Mouse (Mus musculus): ENCODE results near the gene Nup205.
"Not testable (repeated sequence)": the region's sequence is repeated elsewhere in the genome, so short reads cannot be mapped to it uniquely, and the experiment has no call there.

Nup205 gene

DNA sequence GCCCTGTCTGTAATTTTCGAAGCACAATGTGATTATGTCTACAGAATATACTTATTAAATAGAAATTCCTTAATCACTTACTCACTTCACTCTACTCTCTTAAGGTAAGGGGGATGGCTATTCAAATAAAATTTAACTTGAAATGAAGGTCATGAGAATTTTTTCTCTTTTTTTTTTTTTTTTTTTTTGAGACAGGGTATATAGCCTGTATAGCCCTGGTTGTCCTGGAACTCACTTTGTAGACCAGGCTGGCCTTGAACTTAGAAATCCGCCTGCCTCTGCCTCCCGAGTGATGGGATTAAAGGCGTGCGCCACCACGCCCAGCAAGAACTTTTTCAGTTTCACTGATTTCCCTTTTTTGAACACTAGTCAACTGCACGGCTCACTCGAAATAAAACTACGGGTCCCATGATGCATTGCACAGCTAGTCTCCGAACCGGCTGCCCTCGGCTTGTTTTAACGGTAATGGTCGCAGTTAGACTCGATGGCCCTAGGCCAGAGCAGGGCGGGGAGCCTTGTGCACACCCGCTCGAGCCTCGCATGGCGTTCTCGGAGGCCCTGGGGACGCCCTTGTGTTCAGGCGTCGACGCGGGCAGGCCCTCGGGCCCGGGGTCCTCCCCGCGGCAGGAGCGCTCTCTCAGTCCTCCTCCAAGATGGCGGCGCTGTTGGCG, at the start of gene Nup205:
Gene Nup205, plus strand, starts transcription at position 443 of the 671 bp plus-strand sequence.
- peak; percentile 87 to 88 for DNase-seq (ENCODE audit: low spot score in 2 of 2)

DNA sequence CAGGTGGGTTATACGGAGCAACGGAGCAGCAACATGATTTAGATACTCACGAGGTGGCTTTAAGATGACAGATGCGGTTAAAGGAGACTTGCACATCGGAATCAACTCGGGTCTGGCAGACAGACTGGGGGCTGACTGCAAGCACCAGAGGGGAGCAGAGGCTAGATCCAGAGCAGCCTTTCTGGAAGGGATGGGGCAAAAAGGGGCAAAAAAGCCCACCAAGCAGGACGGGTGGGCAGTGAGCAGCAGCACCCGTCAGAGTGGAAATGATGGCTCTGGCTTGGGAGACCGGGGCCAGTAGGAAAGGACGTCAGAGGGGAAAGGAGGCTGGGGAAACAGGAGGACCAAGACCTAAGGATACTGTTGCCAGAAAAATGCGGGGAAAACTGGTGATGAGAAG, 44.4 kb upstream of the Nup205 start:
- no peak for DNase-seq (ENCODE audit: low spot score in 2 of 2)

DNA sequence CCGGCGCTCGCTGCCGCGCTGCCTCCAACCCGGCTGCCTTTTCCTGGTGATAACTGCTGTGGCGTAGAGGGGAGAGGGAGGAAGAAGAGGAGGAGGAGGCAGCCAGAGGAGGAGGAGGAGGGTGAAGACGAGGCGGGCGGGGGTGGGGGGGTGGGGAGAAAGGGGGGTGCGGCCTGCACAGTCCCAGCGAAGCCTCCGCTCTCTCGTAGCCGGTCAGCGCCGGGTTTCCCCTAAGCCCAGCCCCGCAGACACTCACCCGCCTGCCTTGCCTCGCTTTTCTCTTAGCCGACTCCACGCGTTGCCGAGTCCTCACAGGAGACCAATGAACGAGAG, 44.0 kb upstream of the Nup205 start:
- no peak for DNase-seq (ENCODE audit: low spot score in 2 of 2)

DNA sequence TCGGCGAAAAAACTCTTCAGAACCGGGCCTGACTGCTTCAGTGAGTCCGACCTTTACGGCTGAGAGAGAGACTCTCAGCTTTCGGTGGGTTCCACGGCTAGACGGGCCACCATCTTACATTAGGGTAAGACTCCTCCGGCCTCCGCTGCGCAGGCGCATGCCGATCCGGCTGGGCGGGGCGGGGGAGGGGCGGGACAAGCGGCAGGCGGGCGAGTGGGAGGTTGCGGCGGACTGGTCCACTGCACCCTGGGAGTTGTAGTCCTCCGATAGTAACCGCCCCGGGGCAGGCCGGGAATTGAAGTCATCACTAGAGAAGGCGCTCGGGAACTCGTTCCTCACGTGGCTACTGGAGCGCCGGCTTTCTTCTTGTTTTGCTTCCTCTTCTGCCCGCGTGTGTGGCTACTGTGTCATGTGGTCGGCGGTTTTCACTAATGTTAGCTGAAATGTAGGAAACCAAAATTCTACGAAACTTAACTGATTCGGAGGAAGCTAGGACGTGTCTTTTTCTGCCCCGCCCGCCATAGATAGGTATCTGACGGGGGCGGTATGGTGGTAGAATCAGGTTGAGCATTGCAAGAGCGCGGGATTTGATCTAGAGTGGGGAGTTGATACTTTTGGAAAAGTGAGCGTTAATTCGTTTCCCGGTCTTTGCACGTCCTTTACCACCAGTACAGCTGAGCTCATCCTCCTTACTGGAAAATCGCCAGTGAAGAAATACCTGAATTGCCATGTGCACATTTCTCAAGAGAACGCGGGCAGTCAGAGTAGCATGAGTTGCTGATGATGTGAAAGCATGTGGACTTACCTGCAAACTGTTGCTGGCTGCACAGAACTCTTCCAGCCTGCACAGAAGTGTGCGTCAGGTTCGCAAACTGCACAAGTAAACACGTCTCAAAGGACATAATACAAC, 43.4 kb upstream of the Nup205 start, which contains the start of gene Cnot4:
Gene Cnot4, minus strand, starts transcription at position 146 of the 910 bp plus-strand sequence.
- peak; percentile 99 for DNase-seq (ENCODE audit: low spot score in 2 of 2)

DNA sequence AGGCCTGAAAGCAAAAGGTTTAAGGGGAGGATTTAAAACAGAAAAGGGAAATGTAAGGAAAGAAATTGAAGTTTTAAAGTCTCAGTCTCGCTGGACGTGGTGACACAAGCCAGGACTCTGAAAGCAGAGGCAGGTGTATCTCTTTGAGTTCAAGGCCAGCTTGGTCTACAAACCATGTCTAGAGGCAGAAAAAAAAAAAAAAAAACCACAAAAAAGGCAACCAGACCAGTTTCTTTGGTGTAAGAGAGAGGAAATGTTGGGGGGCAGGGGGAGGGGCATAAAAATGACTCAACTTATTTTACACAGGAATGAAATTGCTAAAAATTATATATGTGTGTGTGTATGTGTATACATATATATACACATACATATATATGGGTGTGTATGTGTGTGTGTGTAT, 42.4 kb upstream of the Nup205 start:
- DNase-seq (ENCODE audit: low spot score in 2 of 2), result no peak

DNA sequence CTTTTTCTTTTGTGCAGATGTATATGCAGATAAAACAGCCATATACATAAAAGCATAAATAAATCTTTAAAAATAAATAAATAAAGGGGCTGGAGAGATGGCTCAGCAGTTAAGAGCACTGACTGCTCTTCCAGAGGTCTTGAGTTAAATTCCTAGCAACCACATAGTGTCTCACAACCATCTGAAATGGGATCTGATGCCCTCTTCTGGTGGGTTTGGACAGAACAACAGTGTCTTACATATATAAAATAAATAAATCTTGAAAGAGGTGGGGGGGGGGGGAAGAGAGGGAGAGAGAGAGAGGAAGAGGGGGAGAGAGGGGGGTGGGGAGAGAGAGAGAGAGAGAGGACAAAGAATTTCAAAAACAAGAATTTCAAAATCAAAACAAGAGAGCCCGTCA, 36.9 kb upstream of the Nup205 start:
- no peak for DNase-seq (ENCODE audit: low spot score in 2 of 2)

DNA sequence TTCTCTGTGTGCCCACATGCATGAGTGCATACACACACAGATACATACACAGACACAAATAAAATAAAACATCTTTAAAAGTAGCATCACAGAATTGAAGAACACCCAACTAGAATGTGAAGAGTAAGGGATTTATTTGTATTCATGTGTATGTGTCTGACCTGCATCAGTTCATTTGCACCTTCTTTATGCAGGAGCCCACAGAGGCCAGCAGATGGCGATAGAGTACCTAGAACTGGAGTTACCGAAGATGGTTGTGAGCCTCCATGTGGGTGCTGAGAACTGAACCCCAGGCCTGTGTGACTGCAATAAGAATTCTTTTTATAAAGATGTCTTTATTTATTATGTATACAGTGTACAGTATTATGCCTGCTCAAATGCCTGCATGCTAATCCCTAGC, 31.7 kb upstream of the Nup205 start:
- DNase-seq (ENCODE audit: low spot score in 2 of 2), result no peak

DNA sequence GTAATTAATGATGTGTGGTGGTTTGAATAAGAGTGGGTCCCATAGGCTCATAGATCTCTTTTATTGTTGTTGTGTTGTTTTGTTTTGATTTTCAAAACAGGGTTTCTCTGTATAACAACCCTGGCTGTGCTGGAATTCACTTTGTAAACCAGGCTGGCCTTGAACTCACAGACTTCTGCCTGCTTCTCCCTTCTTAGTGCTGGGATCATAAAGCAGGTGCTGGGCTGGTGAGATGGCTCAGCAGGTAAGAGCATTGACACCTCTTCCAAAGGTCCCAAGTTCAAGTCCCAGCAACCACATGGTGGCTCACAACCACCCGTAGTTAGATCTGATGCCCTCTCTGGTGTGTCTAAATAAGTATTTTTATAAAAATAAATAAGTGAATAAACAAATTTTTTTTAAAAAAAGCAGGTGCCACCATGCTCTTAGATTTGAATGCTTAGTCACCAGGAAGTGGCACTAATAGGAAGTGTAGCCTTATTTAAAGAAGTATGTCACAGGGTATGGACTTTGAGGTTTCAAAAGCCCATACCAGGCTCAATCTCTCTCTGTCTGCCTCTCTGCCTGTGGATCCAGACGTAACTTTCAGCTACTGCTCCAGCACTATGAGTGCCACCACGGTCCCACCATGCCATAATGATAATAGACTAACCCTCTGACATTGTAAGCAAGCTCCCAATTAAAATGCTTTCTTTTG, 29.3 kb upstream of the Nup205 start:
- no peak for DNase-seq (ENCODE audit: low spot score in 2 of 2)

DNA sequence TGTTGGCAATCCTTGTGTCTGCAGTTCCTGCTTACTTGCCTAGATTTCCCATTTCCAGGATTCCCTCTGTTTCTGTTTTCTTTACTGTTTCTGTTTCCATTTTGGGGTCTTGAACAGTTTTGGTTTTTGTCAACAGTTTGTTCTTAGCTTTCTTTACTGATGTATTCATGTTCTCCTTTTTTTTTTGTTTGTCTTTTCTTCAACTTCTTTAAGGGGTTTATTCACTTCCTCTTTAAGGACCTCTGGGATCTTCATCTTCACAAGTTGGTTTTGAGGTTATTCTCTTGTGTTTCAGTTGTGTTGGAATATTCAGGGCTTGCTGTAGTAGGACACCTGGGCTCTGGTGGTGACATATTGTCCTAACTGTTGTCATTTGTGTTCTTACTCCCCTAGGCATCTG, 22.7 kb upstream of the Nup205 start:
- no peak for DNase-seq (ENCODE audit: low spot score in 2 of 2)

DNA sequence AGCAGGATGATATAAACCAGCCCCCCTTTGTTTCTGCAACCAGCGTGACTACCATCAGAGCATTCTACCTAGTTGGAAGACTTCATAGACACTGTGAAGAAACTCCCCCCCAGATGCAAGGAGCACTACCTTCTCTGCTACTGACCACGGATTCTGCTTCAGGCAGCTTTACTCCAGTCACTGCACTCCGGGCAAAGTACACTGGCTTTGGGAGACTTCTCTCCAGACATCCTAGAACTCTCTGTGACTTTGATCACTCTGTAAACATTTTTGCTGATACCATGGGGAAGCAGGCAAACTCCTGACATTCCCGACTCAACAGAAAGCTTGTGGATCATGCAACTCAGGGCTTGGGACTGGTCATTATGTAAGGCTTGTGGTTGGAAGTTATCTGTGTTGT, 8.0 kb upstream of the Nup205 start:
- DNase-seq (ENCODE audit: low spot score in 2 of 2), result no peak

DNA sequence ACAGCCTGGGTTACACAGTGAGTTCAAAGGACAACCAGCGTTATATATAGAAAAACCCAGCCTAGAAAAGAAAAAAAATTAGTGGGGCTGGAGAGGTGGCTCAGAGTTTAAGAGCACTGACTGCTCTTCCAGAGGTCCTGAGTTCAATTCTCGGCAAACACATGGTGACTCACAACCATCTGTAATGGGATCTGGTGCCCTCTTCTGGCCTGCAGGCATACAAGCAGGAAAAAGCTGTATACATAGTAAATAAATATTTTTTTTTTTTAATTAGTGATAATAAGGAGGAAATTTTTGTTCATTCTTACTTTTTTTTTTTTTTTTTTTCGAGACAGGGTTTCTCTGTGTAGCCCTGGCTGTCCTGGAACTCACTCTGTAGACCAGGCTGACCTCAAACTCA, 5.2 kb upstream of the Nup205 start:
- not testable (repeated sequence) for DNase-seq (ENCODE audit: low spot score in 2 of 2)

DNA sequence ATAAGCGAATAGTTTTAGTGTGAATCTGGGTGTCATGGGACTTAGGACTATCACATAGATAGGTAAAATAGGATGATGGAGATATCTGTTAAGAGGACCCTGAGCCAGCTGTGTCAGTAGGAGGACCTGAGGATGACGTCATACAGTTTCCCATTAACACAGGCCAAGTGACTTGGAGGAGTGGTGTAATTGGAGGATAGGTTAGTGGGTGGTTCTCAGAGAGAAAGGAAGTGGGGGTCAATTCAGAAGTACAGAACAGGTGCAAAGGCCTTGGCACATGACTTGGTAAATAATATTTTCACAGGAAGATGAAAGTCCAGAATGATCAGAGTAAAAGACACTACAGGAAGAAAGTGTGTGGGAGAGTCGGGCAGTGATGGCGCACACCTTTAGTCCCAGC, 4.0 kb upstream of the Nup205 start:
- DNase-seq (ENCODE audit: low spot score in 2 of 2), result no peak

DNA sequence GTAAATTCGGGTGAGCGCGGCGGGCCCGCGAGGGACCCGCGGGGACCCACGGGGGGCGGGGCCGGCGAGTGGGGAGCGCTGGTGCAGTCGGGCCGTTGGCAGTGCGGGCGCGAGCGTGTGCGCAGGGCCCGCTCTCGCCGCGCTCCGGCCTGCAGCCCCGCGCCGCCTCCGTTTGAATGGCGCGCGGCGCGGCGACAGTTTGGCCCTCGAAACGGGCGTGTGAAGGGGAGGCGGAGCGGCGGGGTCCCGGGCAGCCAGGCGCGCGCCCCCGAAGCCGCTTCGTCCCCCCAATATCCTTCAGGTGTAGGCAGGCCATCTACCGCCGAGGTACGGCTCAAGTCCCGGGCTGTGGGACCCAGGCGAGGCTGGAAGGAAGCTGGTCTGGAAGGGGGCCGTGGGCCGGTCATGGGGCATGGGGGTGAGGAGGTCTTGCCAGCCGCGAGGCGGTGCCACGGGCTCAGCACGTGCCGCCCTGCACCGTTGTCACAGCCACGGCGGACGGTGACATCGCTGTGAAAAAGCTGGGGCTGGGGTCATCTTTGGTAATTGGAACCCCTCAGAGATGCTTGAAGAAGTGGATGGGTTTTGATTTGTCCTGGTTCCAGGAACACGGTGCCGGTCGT, 540 bp downstream of the Nup205 start:
- peak; percentile 49 to 51 for DNase-seq (ENCODE audit: low spot score in 2 of 2)

DNA sequence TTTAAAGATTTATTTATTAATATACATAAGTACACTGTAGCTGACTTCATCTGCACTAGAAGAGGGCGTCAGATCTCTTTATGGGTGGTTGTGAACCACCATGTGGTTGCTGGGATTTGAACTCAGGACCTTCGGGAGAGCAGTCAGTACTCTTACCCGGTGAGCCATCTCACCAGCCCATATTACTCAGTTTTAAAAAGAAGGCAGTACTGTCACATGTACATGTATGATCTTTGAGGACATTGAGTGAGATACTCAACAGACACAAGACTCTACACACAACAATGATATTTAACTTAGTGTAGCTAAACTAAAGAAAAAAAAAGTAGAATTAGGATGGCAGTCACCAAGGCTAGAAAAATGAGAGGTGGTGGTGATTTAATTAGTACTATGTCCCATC, 2.1 kb downstream of the Nup205 start:
- DNase-seq (ENCODE audit: low spot score in 2 of 2), result not testable (repeated sequence)

DNA sequence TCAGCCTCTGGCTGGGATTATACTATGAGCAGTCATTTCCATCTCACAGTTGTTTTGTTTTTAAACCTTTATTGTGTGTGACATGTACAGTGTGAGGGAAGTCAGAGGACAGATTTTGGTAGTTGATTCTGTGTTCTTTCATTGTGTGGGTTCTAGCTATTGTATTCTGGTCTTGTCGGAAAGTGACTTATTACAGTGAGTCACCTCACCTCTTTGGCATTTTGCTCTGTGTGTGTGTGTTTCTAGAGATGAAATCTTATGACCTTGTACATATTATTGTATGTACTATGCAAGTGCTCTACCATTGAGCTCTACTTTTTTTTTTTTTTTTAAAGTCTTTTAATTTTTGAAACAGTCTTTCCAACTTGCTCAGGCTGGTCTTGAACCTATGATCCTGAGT, 7.6 kb downstream of the Nup205 start:
- no peak for DNase-seq (ENCODE audit: low spot score in 2 of 2)

DNA sequence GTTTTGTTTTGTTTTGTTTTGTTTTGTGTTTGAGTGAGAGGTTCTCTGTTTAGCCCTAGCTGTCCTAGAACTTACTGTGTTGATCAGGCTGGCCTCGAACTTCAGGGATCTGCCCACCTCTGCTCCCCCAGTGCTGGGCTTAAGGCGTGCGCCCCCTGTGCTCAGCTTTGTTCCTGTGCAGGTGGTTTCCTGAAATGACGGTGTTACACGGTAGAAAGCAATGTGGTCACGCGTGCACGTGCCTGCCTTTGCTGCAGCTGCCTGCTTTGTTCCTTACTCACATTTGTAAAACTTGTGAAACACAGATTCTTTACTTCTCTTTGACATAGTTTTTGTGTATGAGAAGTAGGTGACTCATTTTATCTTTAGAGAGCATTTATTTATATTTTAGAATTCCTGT, 14.0 kb downstream of the Nup205 start:
- no peak for DNase-seq (ENCODE audit: low spot score in 2 of 2)

DNA sequence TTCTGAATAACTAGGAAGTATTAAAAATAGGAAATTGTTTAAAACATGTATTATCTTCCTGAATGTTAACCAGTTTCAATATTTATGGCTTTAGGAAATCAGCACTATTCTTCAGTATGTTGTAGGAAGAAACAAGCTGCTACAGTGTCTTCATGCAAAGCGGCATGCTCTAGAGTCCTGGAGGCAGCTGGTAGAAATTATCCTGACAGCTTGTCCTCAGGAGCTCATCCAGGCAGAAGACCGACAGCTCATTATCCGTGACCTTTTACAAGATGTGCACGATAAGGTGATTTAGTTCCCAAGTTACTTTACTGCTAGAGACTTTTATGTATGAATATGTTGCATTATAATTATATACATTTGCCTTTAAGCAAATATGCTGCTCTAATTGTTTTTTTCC, 48.5 kb downstream of the Nup205 start:
- DNase-seq (ENCODE audit: low spot score in 2 of 2), result no peak

DNA sequence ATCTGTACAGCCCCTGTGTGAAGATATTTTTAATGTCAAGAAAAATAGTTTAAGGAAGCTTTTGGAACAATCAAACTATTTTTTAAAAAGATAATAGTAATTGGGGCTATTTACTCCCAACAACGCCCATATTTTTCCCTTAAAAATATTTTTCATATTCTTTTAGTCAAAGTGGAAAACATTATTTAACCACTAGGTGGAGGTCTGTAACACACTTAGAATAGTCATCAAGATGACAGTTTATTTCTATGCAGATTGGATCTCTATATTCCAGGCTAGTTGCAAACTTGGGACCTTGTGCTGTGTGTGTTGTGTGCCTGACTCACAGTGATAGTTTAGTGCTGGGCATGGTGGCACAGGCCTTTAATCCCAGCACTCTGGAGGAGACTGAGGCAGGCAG, 52.2 kb downstream of the Nup205 start:
- DNase-seq (ENCODE audit: low spot score in 2 of 2), result no peak

DNA sequence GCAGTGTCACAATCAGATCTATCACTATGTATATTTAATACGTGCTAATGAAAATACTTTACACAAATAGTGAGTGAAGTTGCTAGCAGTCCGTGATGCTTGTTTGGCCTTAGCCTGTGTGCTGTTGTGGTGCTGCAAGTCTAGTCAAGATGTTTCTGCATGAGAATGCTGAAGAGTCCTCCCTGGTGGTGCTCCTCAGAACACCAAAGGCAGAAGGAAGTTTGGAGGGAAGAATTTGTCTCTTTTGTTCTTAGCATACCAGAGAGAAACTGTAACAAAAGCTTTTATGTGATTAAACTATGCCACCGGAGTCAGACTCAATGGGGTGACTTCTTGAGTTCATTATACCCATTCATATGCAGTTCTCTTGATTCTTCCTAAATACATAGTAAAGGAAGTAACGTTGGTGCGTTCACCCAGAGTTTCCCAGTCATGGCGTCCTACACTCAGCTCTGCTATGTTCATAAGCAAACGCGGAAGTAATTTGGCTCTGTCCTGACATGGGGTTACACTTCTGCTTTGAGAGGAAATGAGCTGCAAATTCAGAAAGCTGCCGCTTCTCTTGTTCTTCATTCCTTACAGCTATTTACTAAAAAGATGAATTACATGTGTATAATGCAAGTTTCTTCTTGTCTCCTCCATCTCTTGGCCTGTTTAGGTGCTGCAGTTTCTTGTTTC, 59.0 kb downstream of the Nup205 start:
- no peak for DNase-seq (ENCODE audit: low spot score in 2 of 2)

DNA sequence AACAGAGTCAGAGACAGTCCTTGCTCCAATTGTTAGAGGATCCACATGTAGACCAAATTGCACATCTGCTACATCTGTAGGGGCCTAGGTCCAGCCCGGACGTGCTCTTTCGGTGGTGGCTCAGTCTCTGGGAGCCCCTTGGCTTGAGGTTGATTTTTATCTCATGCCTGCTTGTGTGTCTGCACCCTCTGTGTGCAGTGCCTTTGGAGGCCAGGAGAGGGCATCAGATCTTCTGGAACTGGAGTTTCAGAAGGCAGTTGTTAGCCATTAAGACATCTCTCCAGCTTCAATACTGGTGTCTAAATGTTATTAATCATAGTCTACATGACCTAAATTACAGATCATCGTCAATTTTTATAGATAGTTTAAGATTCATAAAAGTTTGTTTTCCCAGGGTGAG, 66.0 kb downstream of the Nup205 start:
- DNase-seq (ENCODE audit: low spot score in 2 of 2), result no peak

DNA sequence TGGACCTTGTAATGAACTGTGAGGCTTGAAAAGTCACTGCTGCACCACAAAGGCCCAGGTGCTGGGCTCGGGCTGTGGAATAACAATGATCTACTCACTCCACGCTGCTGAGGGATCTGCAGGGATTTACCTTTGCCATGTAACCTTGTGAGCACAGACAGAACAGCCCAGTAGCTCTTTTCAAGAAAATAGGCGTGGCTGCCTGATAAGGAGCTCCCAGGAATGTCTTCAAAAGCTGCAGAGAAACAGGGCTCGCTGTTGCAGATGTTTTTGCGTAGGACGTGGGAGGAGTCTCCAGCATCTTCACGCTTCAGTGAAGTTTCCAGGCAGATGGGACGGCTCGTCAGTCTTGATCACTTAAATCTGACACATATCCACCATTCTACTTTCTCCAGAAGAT, 66.8 kb downstream of the Nup205 start:
- DNase-seq (ENCODE audit: low spot score in 2 of 2), result no peak

DNA sequence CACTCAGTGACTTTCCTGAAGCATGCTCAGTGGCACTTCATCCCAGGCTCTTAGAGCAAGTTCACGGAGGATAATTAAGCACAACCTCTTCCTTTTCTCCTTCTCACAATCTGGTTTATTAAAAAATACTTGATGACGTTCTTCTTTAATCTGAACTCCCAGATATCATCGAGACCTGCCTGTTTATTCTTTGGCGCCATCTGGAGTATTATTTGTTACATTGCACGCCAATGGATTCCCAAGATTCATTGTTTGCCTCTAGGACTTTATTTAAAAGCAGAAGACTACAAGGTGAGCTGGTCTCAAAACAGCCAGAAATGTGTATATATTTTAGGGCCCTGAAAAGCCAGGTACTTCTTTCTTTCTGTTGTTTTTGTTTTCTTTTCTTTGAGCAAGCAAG, 67.9 kb downstream of the Nup205 start:
- DNase-seq (ENCODE audit: low spot score in 2 of 2), result no peak
